Mouse (Mus musculus): ENCODE results near the gene Cp.

DNA sequence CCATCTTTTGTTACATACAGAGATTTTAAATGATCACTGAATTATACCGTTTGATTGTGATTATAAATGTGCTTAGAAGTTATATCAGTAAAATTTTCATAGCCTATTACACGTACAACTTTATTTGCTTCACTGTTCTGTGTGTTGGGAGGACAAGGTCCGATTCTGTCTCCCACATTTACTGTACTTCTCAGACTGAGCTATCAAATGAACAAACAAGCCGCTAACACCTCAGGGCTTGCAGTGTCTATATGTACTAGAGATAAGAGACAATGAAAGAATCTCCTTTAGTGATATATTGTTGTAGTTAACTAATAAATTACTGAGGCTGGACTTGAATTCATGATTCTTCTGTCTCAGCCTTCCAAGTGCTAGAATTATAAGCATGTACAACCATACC lies 50.4 kb downstream of the Cp start:
- TF ChIP-seq EP300 (IDR thresholded peaks at IDR 0.05; ENCODE audit: low read depth) (no peak), CTCF (IDR thresholded peaks at IDR 0.05; ENCODE audit: low read depth) (no peak)
